Mouse (Mus musculus): ENCODE results near the gene 3110070M22Rik. TPM values are rescaled to one million over a fixed set of nuclear protein-coding genes. Genes with fewer than 3 reads are reported as not detected.

3110070M22Rik gene
- polyA plus RNA-seq (2017; shearing (Covaris generic)), result 0.83 TPM

GRCm38 (mm10) chr13:119487880-119488580 lies at the start of gene 3110070M22Rik, which contains the start of gene Tmem267:
Gene 3110070M22Rik (minus strand): TSS chr13:119488383.
Gene Tmem267 (plus strand): TSS chr13:119488039.

DNA sequence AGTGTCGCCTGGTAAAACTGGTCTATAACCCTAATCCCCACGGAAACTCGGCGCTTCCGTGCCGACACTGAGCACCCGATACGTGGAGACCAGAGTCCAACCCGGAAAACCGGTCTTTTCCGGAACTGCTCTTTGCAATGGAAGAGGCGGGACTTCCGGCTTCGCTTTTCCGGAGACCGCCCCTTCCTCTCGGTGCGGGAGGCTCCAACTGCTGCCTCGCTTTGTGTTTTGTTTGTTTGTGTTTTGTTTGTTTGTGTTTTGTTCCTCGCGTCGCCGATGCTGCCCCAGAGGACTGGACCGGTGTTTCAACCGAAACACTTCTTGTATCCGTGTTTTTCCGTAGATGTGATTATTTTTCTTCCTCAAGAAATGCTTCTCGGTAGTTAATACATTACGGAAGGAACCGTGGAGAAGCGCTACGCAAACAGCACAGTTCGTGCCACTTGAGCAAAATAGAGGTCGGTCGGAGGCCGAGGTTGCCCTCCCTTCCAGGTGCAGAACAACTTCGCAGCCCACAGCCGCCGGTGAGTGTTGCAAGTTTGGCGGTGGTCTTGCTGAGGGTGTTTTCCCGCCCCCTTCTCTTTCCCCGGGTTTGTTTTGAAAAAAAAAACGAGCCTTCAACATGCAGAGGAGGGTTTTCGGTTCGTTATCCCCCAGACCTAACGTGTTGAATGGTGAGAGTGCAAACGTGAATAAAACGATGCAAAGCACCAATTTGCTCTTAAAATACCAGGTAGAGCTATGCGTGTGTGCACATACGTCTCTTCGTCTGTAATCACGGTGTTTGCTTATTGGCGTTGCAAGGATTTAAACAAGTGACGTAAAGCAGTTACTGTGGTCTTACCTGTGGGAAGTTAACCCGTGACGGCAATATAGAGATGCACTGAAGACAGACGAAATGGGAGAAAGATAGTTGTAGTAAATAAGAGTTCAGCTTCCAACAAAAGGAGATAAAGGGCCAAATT lies 25.3 kb downstream of the 3110070M22Rik start, which contains the start of gene 4833420G17Rik:
Gene 4833420G17Rik (plus strand): TSS at position 173 of the 965 bp plus-strand sequence.

Other genes with a start within 250 kb of the 3110070M22Rik start
- gene Paip1, start 59.8 kb downstream of the 3110070M22Rik start, polyA plus RNA-seq (2017; shearing (Covaris generic)), result 13.6 TPM
- gene 4833420G17Rik, start 25.6 kb downstream of the 3110070M22Rik start, polyA plus RNA-seq (2017; shearing (Covaris generic)), result 117 TPM
- gene Tmem267, start 344 bp downstream of the 3110070M22Rik start, polyA plus RNA-seq (2017; shearing (Covaris generic)), result 2.9 TPM
- gene Ccl28, start 135.4 kb upstream of the 3110070M22Rik start, polyA plus RNA-seq (2017; shearing (Covaris generic)), result 0.09 TPM
- gene Hmgcs1, start 202.0 kb upstream of the 3110070M22Rik start, polyA plus RNA-seq (2017; shearing (Covaris generic)), result 41.1 TPM

Data from naive thymus-derived CD4-positive, alpha-beta T cell, adult 5 months (primary cell).